Comparison of ENCODE assay signal across 9 mouse cellular contexts in genomic region chr16:55852515-55852914, GRCm38 (mm10). TPM values are rescaled to one million over a fixed set of nuclear protein-coding genes. Genes with fewer than 3 reads are reported as not detected.
A peak's percentile ranks its signal among the peaks of the same experiment; 100 is the strongest.
DNase-seq lines count a peak whose midpoint lies in the region; ATAC-seq and TF ChIP-seq lines count a peak whose summit lies in the region.
"Had no signal": no experiment of that assay in that cellular context is flagged by ENCODE, and none has a peak within 500 bp of the region (broad histone marks: within the 10 kb centered on the region; RNA-seq: fewer than 3 reads in every experiment).

No protein-coding gene starts in this region.

- no peak for TF ChIP-seq CTCF in hindbrain, postnatal 0 days (IDR thresholded peaks at IDR 0.05; ENCODE audit: low read depth)

- no peak for DNase-seq in hindbrain, postnatal 0 days (ENCODE audit: low spot score)
- no peak for DNase-seq in midbrain, embryonic 10.5 days (ENCODE audit: low spot score)
- DNase-seq in Muller cell, postnatal 12 days (ENCODE audit: inconsistent ontology term), result no peak
- DNase-seq: gastrocnemius, postnatal 25 days had no signal

- peaks cover 10% of the 10 kb centered on the region; the same call in 1 of the 2 replicates for H3K36me3 ChIP-seq in hindbrain, embryonic 12.5 days
- peaks cover 7% of the 10 kb centered on the region; the same call in 1 of the 2 replicates for H3K36me3 ChIP-seq in hindbrain, postnatal 0 days (ENCODE audit: insufficient read depth, low read length)
- H3K36me3 ChIP-seq in midbrain, embryonic 13.5 days, result peaks cover 14% of the 10 kb centered on the region; the same call in 1 of the 2 replicates
- H3K36me3 ChIP-seq in midbrain, embryonic 10.5 days, result peaks cover 10% of the 10 kb centered on the region; the same call in 1 of the 2 replicates
- peaks cover 15% of the 10 kb centered on the region for H3K36me3 ChIP-seq in hindbrain, embryonic 13.5 days
- no peaks in the 10 kb centered on the region for H3K36me3 ChIP-seq in neural tube, embryonic 14.5 days (ENCODE audit: control insufficient read depth, insufficient read depth, low read length)
- peaks cover 6% of the 10 kb centered on the region for H3K36me3 ChIP-seq in liver, embryonic 12.5 days

- WGBS in hindbrain, embryonic 12.5 days, result 45% methylated on average over 4 of the region's 4 CpGs
- WGBS in hindbrain, postnatal 0 days, result 39% methylated on average over 4 of the region's 4 CpGs
- 36% methylated on average over 4 of the region's 4 CpGs for WGBS in midbrain, embryonic 13.5 days
- WGBS in midbrain, embryonic 10.5 days, result 53% methylated on average over 4 of the region's 4 CpGs
- WGBS in hindbrain, embryonic 13.5 days, result 41% methylated on average over 4 of the region's 4 CpGs
- 22% methylated on average over 4 of the region's 4 CpGs for WGBS in neural tube, embryonic 14.5 days
- 82% methylated on average over 4 of the region's 4 CpGs for WGBS in liver, embryonic 12.5 days (ENCODE audit: insufficient replicate concordance)

- no peak overlapping the region for H3K4me3 ChIP-seq in hindbrain, embryonic 12.5 days
- H3K4me3 ChIP-seq in hindbrain, postnatal 0 days (ENCODE audit: low read length), result no peak overlapping the region
- H3K4me3 ChIP-seq in midbrain, embryonic 13.5 days (replicated peaks), result no peak overlapping the region
- no peak overlapping the region for H3K4me3 ChIP-seq in midbrain, embryonic 10.5 days
- H3K4me3 ChIP-seq in hindbrain, embryonic 13.5 days, result no peak overlapping the region
- H3K4me3 ChIP-seq in neural tube, embryonic 14.5 days (ENCODE audit: low read depth, low read length), result no peak overlapping the region
- H3K4me3 ChIP-seq in liver, embryonic 12.5 days, result no peak overlapping the region

- ATAC-seq in hindbrain, embryonic 12.5 days (ENCODE audit: low FRiP score), result peak; percentile 55; the same call in 1 of the 2 replicates
- ATAC-seq in hindbrain, postnatal 0 days, result no peak
- ATAC-seq in midbrain, embryonic 13.5 days, result peak; percentile 60; the same call in 1 of the 2 replicates
- ATAC-seq in hindbrain, embryonic 13.5 days (ENCODE audit: low FRiP score), result peak; percentile 53; the same call in 1 of the 2 replicates
- ATAC-seq in neural tube, embryonic 14.5 days (ENCODE audit: low read depth), result peak; percentile 61; the same call in 1 of the 2 replicates
- no peak for ATAC-seq in liver, embryonic 12.5 days

- no peak overlapping the region for H3K9ac ChIP-seq in hindbrain, embryonic 12.5 days
- no peak overlapping the region for H3K9ac ChIP-seq in hindbrain, postnatal 0 days (replicated peaks; ENCODE audit: low read length)
- no peak overlapping the region for H3K9ac ChIP-seq in midbrain, embryonic 13.5 days (replicated peaks)
- no peak overlapping the region for H3K9ac ChIP-seq in hindbrain, embryonic 13.5 days
- H3K9ac ChIP-seq in neural tube, embryonic 14.5 days (replicated peaks; ENCODE audit: low read depth, low read length), result no peak overlapping the region
- no peak overlapping the region for H3K9ac ChIP-seq in liver, embryonic 12.5 days

- no peaks in the 10 kb centered on the region for H3K9me3 ChIP-seq in hindbrain, embryonic 12.5 days (replicated peaks)
- no peaks in the 10 kb centered on the region for H3K9me3 ChIP-seq in hindbrain, postnatal 0 days (ENCODE audit: low read length)
- H3K9me3 ChIP-seq in midbrain, embryonic 13.5 days, result no peaks in the 10 kb centered on the region
- no peaks in the 10 kb centered on the region for H3K9me3 ChIP-seq in midbrain, embryonic 10.5 days (replicated peaks)
- no peaks in the 10 kb centered on the region for H3K9me3 ChIP-seq in hindbrain, embryonic 13.5 days
- no peaks in the 10 kb centered on the region for H3K9me3 ChIP-seq in neural tube, embryonic 14.5 days (ENCODE audit: control insufficient read depth, low read length)
- H3K9me3 ChIP-seq in liver, embryonic 12.5 days (replicated peaks), result no peaks in the 10 kb centered on the region

- no peaks in the 10 kb centered on the region for H3K27me3 ChIP-seq in hindbrain, embryonic 12.5 days
- no peaks in the 10 kb centered on the region for H3K27me3 ChIP-seq in hindbrain, postnatal 0 days (ENCODE audit: insufficient read depth, low read length)
- no peaks in the 10 kb centered on the region for H3K27me3 ChIP-seq in midbrain, embryonic 13.5 days
- H3K27me3 ChIP-seq in midbrain, embryonic 10.5 days (ENCODE audit: low read depth, poor library complexity, severe bottlenecking), result no peaks in the 10 kb centered on the region
- 0 out of 2 replicates have a peak, but pooled peaks cover 3% of the 10 kb centered on the region for H3K27me3 ChIP-seq in hindbrain, embryonic 13.5 days
- no peaks in the 10 kb centered on the region for H3K27me3 ChIP-seq in neural tube, embryonic 14.5 days (ENCODE audit: control insufficient read depth, insufficient read depth, low read length)
- H3K27me3 ChIP-seq in liver, embryonic 12.5 days (replicated peaks), result no peaks in the 10 kb centered on the region

- no peak overlapping the region for H3K4me2 ChIP-seq in hindbrain, embryonic 12.5 days (replicated peaks)
- no peak overlapping the region for H3K4me2 ChIP-seq in hindbrain, postnatal 0 days (ENCODE audit: low read depth, low read length)
- H3K4me2 ChIP-seq in midbrain, embryonic 13.5 days (replicated peaks), result no peak overlapping the region
- no peak overlapping the region for H3K4me2 ChIP-seq in hindbrain, embryonic 13.5 days
- no peak overlapping the region for H3K4me2 ChIP-seq in neural tube, embryonic 14.5 days (ENCODE audit: low read depth, low read length)
- no peak overlapping the region for H3K4me2 ChIP-seq in liver, embryonic 12.5 days

- H3K27ac ChIP-seq in hindbrain, embryonic 12.5 days, result no peak overlapping the region
- H3K27ac ChIP-seq in hindbrain, postnatal 0 days, result no peak overlapping the region
- H3K27ac ChIP-seq in midbrain, embryonic 13.5 days, result no peak overlapping the region
- no peak overlapping the region for H3K27ac ChIP-seq in midbrain, embryonic 10.5 days (replicated peaks)
- no peak overlapping the region for H3K27ac ChIP-seq in hindbrain, embryonic 13.5 days
- no peak overlapping the region for H3K27ac ChIP-seq in neural tube, embryonic 14.5 days (ENCODE audit: low read depth, low read length)
- no peak overlapping the region for H3K27ac ChIP-seq in liver, embryonic 12.5 days

- no peaks in the 10 kb centered on the region for H3K4me1 ChIP-seq in hindbrain, embryonic 12.5 days
- no peaks in the 10 kb centered on the region for H3K4me1 ChIP-seq in hindbrain, postnatal 0 days (ENCODE audit: insufficient read depth, low read length)
- H3K4me1 ChIP-seq in midbrain, embryonic 13.5 days (replicated peaks), result no peaks in the 10 kb centered on the region
- H3K4me1 ChIP-seq in midbrain, embryonic 10.5 days, result no peaks in the 10 kb centered on the region
- H3K4me1 ChIP-seq in hindbrain, embryonic 13.5 days (replicated peaks), result no peaks in the 10 kb centered on the region
- no peaks in the 10 kb centered on the region for H3K4me1 ChIP-seq in neural tube, embryonic 14.5 days (ENCODE audit: control insufficient read depth, insufficient read depth, low read length)
- no peaks in the 10 kb centered on the region for H3K4me1 ChIP-seq in liver, embryonic 12.5 days

RNA-seq across cellular contexts. Expression of gene Nfkbiz, which starts 13.8 kb away (rescaled TPM):
- 1.4 and 1.8 TPM in 2 replicates for polyA plus RNA-seq in hindbrain, embryonic 12.5 days (2016; fragmentation: Nextera tagmentation; extraction: Ambion mirVana)
- total RNA-seq in hindbrain, postnatal 0 days (2014; rRNA removed), result 3.0 and 3.3 TPM in 2 replicates
- 1.4 and 1.6 TPM in 2 replicates for polyA plus RNA-seq in hindbrain, postnatal 0 days (2015; fragmentation: Nextera tagmentation; extraction: Ambion mirVana)
- polyA plus RNA-seq in midbrain, embryonic 13.5 days (2015; fragmentation: Nextera tagmentation; extraction: Ambion mirVana), result 0.89 and 0.98 TPM in 2 replicates
- 1.1 and 1.2 TPM in 2 replicates for polyA plus RNA-seq in midbrain, embryonic 10.5 days (2016; fragmentation: Nextera tagmentation; extraction: Ambion mirVana)
- 1.6 and 3.1 TPM in 2 replicates for polyA plus RNA-seq in hindbrain, embryonic 13.5 days (2015; fragmentation: Nextera tagmentation; extraction: Ambion mirVana)
- polyA plus RNA-seq in neural tube, embryonic 14.5 days (2014; fragmentation: Nextera tagmentation; extraction: Ambion mirVana), result 1.8 and 2.2 TPM in 2 replicates
- polyA plus RNA-seq in liver, embryonic 12.5 days (2016; fragmentation: Nextera tagmentation; extraction: Ambion mirVana), result 2.4 and 2.6 TPM in 2 replicates

RNA-seq across cellular contexts. Expression of gene Nxpe3, which starts 42.6 kb away (rescaled TPM):
- polyA plus RNA-seq in hindbrain, embryonic 12.5 days (2016; fragmentation: Nextera tagmentation; extraction: Ambion mirVana), result 0.77 and 1.1 TPM in 2 replicates
- 1.8 and 2.4 TPM in 2 replicates for total RNA-seq in hindbrain, postnatal 0 days (2014; rRNA removed)
- polyA plus RNA-seq in hindbrain, postnatal 0 days (2015; fragmentation: Nextera tagmentation; extraction: Ambion mirVana), result 0.84 and 1.1 TPM in 2 replicates
- 1.1 and 1.5 TPM in 2 replicates for polyA plus RNA-seq in midbrain, embryonic 13.5 days (2015; fragmentation: Nextera tagmentation; extraction: Ambion mirVana)
- 0.95 and 1.1 TPM in 2 replicates for polyA plus RNA-seq in midbrain, embryonic 10.5 days (2016; fragmentation: Nextera tagmentation; extraction: Ambion mirVana)
- 1.1 and 1.2 TPM in 2 replicates for polyA plus RNA-seq in hindbrain, embryonic 13.5 days (2015; fragmentation: Nextera tagmentation; extraction: Ambion mirVana)
- polyA plus RNA-seq in neural tube, embryonic 14.5 days (2014; fragmentation: Nextera tagmentation; extraction: Ambion mirVana), result 1.3 TPM in 2 replicates
- 0.57 and 0.71 TPM in 2 replicates for polyA plus RNA-seq in liver, embryonic 12.5 days (2016; fragmentation: Nextera tagmentation; extraction: Ambion mirVana)

Comparison
In these comparisons a context has a peak if more than half of its experiments do, and no peak if none do; other contexts are left out.
1. ATAC-seq: peak in hindbrain, embryonic 12.5 days (single experiment), midbrain, embryonic 13.5 days (single experiment), hindbrain, embryonic 13.5 days (single experiment) and neural tube, embryonic 14.5 days (single experiment); none in hindbrain, postnatal 0 days (single experiment) and liver, embryonic 12.5 days (single experiment).